Mouse (Mus musculus): ENCODE data around the gene S100a2.
A peak's percentile ranks its signal among the peaks of the same experiment; 100 is the strongest.

S100a2 gene

DNA sequence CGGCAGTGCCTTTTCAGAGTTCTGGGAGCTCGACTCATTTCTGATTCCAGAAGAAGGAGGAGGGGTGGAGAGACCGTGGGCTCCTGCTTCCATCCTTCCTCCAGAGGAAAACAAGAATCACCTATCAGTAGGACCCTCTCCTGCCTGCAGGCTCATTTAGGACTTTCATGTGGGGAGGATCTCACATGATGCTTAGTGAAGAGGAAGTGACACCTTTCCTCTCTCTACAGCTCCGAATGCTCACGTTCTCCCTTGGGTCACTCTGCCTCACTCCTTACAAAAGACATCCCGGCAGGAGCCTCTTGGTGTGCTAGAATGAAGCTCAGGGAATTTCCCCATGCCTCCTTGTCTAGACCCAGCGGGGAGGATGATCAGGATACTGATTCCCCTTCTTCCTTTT, 31.5 kb downstream of the S100a2 start:
- no peak for DNase-seq

DNA sequence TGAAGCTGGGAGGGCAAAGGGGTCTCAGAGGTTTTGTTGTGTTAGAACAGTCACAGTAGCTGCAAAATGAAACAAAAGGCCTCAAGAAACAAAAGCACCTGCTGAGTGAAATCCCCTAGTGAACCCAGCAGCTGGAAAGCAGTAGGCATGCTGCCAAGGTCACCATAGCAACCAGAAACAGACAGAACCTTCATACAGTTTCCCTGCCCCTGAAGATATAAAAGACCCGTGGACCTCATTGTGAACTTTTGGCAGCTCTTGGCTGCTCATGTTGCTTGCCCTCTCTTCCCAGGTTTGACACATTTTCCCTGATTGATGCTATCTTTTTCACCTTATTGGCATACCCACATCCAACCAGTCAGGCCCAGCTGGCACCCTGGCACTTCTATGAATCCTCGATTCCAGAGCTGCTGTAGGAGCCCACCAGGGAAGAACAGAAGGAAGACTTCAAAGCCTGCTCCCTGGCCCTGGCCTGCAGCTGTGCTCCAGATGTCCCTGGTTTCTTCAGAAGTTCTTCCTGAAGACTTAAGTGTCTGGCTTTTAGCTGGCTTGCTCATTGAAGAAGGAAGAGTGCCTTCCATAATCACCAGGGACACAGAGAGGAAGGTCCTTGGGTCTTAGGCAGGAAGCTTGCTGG, 33.5 kb downstream of the S100a2 start:
- peak; percentile 65 to 71 for DNase-seq

DNA sequence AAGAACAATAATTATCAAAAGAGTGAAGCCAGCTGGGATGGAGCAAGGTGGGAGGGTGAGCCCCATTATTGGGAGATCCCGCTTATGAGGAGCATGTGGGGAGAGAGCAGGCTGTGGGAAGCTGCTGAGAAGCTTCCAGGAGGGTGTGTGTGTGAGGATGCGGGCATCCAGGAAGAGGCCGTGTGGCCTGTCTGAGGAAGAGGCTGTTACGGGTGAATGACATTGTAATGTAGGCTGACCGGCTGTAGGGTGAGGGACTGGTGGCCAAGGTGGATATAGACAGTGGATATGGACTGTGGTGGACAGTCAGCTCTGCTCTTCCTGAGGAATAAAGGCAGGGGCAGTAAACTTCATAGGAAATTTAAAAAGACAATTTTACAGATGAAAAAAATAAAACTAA, 35.4 kb downstream of the S100a2 start:
- no peak for DNase-seq

DNA sequence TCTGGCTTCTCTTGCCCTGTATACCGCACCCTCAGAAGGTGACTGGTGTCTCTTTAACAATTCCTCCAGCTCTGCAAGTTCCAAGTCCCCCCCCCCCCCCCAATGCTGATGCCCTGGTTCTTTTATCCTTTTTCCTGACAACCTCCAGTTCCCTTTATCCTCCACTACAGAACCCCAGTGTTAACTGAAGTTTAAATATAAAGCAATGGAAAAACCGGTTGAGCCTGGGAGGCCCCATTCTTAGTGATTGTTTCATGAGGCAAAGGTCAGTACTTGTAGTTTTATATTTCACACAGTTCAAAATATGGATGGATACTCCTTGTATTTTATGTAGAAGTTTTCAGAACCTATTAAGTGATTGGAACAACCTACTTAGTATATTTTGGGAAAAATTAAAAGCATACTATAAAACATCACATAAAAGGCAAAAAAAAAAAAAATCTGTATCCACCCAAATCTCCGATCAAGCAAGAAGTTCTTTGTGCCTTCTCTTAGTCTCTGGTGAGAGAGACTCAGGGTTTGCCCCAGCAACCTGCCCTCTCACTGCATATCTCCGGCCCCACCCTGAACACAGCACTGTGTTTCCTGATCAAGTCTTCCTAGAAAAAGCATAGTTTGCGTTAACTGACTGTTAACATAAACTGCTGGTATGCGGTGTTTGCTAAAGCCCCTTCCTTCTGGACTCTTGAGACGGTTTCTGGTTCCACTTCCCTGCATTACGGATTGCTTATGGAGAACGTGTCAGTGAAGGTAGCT, 36.4 kb downstream of the S100a2 start:
- no peak for DNase-seq

DNA sequence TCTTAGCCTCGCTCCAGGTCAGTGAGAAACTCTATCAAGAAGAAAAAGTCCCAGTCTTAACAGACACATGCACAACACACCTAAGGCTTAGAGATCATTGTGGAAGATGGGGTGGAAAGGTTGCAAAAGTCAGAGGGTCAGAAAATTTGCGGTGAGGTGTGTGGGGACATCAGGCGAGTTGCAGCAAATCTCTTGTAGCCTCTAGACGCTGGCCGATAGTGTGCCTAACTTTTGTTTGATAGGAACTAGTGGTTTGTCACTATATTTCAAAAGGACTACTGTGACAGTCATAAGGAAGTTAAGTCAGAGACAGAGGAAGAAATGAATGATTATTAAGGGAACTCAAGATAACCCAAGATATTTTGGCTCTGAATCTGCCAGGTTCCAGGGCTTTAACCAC, 37.3 kb downstream of the S100a2 start:
- DNase-seq, result no peak

DNA sequence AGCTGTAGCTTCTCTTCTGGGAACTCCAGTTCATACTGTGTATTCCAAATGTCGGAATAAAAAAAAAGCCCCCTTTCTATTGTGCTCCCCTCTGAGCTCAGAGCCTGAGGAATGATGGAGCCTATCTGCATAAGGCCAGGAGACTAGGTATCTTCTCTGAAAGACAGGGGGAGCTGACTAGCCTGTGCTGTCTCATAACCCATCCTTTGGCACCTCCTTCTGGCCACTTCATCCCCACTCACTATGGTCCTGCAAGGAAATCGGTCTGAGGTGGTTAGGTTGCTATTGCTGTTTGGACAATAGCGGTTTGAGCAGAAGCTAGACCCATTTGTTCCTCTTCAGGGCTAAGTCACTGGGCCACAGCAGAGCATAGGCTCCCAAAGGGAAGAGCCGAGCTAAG, 37.8 kb downstream of the S100a2 start:
- DNase-seq, result peak in 1 of 2 experiments; percentile 28

DNA sequence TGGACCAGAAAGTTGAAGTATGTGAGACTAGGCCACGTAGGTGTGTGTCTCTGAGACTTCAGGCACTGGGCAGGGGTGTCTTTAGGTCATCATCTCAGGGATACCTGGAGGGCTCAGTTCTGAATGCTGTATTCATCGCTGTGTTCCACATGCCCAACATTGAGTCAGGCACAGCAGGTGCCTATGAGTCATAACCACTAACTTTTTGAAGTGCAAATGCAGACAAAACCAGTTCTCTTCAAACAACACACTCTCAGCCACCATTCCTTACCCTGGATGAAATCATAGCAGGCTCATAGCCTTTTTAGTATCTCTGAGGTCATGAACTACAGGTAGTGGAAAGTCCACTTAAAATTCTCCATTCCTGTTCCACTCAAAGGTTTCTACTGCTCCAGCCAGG, 39.3 kb downstream of the S100a2 start:
- no peak for DNase-seq

DNA sequence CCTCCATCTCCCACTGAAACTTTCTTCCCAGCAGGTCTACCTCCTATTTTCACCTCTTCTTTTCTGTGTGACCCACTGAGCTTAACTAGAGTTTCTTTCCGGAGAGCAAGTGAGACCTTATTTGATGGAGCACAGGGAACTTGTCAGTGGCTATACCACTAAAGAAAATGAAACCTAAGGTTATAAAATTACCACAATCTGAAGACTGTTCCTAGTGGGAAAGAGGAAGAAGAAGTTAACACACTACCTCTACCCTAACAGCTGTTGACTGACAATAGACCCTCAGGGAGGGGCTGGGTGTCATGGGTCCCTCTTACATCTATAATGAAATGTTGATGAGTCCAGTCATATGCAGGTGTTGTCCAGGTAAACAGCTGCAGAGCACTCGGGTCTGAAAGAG, 41.9 kb downstream of the S100a2 start:
- DNase-seq, result no peak

DNA sequence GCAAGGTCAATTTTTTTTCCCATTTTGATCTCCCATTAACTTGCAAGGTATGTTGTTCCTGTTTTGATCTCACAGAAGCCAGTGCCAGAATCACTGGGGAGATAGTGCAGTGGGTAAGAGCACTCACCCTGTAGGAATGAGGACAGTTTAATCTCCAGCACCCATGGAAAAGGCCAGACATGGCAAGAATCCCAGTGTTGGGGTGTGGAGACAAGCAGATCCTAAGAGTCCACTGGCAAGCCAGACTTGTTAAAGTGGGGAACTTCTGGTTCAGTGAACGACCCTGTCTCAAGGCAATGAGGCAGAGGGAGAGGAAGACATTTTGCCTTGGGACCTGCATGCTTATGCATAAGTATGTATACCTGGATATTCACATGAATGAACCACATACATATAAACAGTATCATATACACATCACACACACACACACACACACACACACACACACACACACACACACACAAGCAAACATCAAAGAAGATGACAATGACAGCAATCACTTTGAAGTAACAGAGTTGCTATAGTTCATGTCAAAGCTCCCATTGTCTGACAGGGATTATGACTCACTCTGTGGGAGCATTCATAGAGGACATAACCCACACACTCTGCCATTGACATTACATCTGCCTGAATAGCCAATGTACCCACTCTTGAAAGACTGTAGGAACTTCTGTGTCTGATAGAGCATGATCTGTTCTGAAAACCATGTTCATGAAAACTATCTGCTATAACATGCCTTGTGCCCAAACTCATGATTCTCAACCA, 48.6 kb downstream of the S100a2 start:
- no peak for DNase-seq

DNA sequence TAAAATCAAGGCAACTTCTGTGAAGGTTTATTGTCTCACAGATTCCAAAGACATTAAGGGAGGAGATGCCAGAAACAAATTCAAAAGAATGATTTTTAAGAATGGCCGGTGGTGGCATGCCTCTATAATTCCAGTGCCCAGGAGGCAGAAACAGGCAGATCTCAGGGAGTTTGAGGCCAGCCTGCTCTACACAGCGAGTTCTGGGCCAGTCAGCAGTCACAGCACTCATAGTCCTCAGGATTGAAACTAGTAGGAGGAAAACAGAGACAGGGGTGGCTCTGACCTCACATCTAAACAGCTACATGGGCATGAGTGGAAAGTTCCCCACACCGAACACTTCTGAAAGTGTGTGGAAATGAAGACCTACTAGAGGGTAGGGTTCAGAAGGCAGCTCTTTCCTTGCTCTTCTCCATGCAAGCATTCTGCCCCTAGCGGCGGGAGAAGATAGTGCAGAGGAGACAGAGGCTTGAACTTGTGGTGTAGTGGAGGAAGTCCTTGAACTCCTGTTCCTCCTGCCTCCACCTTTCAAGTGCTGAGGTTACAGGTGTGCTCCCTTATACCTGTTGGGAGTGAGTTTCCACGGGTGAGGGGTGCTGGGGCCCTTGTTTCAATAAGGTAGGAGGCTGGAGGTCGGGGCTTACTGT, 49.6 kb downstream of the S100a2 start:
- peak in 1 of 2 experiments; percentile 43 for DNase-seq

DNA sequence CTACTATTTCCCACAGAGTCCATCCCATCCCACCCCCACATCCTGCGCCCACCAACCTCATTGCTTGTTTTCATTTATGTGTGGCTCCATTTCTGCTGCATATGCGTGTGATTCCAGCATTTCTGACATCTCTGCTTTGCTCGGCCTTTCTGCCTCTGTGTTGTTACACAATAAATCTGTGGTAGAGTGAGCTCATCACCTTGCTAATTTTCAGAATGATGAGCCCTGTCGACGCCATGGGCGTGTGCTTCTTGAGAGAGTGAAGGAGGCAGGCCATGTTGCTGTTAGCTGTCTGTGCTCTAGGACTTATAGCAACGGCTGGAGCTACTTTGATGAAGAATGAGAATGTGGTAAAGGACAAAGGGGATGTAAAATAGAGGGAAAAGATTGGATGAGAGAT, 50.9 kb downstream of the S100a2 start:
- no peak for DNase-seq
